ENCODE assay signal across 1 mouse cellular context in the genomic region with DNA sequence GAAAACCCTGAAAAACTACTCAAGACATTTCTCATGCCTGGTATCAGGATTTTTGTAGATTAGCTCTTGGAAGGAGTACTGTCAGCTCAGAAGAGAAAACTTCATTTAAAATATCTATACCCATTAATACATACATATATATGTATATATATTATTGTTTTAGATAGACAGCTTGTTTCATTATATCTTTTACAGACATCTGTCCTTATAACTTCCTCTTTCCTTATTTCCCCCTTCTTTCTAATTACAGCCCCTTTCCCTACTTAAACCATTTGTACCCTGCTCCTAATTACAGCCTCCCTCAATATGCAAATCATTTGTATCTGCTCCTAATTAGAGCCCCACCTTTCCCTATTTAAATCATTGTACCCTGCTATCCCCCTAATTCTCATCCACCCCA.
TF ChIP-seq lines count a peak whose summit lies in the region.

No protein-coding gene starts in this region.

TF ChIP-seq in MEL, 35 proteins besides CTCF, POLR2A, EP300 and RAD21 (continued from another document):
- TF ChIP-seq USF1 (IDR thresholded peaks at IDR 0.05; ENCODE audit: low read depth, low read length) (no peak), SMC3 (IDR thresholded peaks at IDR 0.05; ENCODE audit: low read depth, low read length) (no peak), SIN3A (IDR thresholded peaks at IDR 0.05; ENCODE audit: low read length) (peak; percentile 20; the same call in 1 of the 2 replicates), CHD1 (IDR thresholded peaks at IDR 0.05; ENCODE audit: low read depth, low read length) (no peak), ZMIZ1 (IDR thresholded peaks at IDR 0.05; ENCODE audit: low read depth, low read length) (no peak), MAZ (IDR thresholded peaks at IDR 0.05; ENCODE audit: low read depth, low read length) (no peak), ZNF384 (IDR thresholded peaks at IDR 0.05; ENCODE audit: low read depth, low read length) (no peak)
TF ChIP-seq in MEL: peak in this region for 5.
